Mouse (Mus musculus) kidney, postnatal 10 days (tissue): ENCODE results near the gene Gm20908.
"Not testable (repeated sequence)": the region's sequence is repeated elsewhere in the genome, so short reads cannot be mapped to it uniquely, and the experiment has no call there.

Experiments
- DNase-seq: peaks from one replicate; pipeline ENCODE4 v3.0.0; 2021; ENCODE audit warnings: mixed read lengths

Gm20908 gene

GRCm38 (mm10) chrY:64472966-64473365 lies at the start of gene Gm20908:
Gm20908 (plus strand) TSS chrY:64473266.
- DNase-seq, result not testable (repeated sequence)
